Mouse (Mus musculus): ENCODE results near the gene Tbl1x.

DNA sequence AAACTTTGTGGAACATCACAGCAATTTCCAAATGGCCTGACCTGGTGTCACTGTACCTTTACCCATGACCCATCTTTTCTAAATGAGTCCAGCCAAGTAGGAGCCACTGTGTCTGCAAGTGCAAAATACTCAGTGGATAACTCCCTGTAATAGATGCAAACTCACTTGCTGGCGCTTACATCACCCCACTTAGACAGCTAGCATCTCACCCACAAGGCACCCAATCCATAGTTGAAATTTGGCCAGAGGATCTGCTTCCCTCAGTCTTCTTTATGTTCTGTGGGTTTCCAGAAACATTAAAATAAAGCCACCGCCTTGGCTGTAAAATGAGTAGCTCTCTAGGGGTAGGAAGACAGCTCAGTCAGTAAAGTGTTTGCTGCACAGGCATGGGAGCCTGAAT is 33.3 kb upstream of the Tbl1x start:
- TF ChIP-seq ZMIZ1 (IDR thresholded peaks at IDR 0.05; ENCODE audit: low read depth, low read length) (no peak), MAX (IDR thresholded peaks at IDR 0.05; ENCODE audit: low read length) (no peak), CTCF (conservative IDR thresholded peaks at IDR 0.05 in 1 of 2, IDR thresholded peaks at IDR 0.05 in 1 of 2; ENCODE audit: low read depth in 2 of 2, low read length in 2 of 2) (no peak), KAT2A (IDR thresholded peaks at IDR 0.05; ENCODE audit: insufficient replicate concordance, low read length) (no peak), POLR2A (IDR thresholded peaks at IDR 0.05; ENCODE audit: low read depth, low read length) (no peak)
